Mouse (Mus musculus) heart, adult 2 months (tissue): ENCODE results near the gene Syt2. TPM values are rescaled to one million over a fixed set of nuclear protein-coding genes. Genes with fewer than 3 reads are reported as not detected.

Experiments
- DNase-seq, 2 experiments: peaks; one replicate each; pipeline ENCODE4 v3.0.0; 2021
- H3K27ac ChIP-seq: fragments of 200-600 bp; 2 replicates; pipeline ENCODE4 v1.8.1; 2022
- H3K27me3 ChIP-seq: fragments of 200-500 bp; 2 replicates; pipeline ENCODE4 v1.6.1; 2012; ENCODE audit warnings: mild to moderate bottlenecking, low read length, inconsistent platforms, mixed read lengths; ENCODE audit not compliant: control insufficient read depth, insufficient read depth
- H3K36me3 ChIP-seq: fragments of 200-500 bp; 2 replicates; pipeline ENCODE4 v1.6.1; 2012; ENCODE audit warnings: low read length, inconsistent platforms; ENCODE audit not compliant: control insufficient read depth, insufficient read depth
- H3K4me1 ChIP-seq: fragments of 200-500 bp; 2 replicates; pipeline ENCODE4 v1.6.1; 2011; ENCODE audit warnings: low read length; ENCODE audit not compliant: control insufficient read depth, insufficient read depth
- H3K4me3 ChIP-seq: fragments of 200-600 bp; 2 replicates; pipeline ENCODE4 v1.8.1; 2022
- H3K79me2 ChIP-seq: fragments of 200-500 bp; replicated peaks from 2 replicates; pipeline ENCODE4 v1.6.1; 2012; ENCODE audit warnings: mild to moderate bottlenecking, inconsistent platforms, low read length, moderate library complexity, mixed read lengths; ENCODE audit not compliant: control insufficient read depth, insufficient read depth
- H3K9ac ChIP-seq: fragments of 200-500 bp; 2 replicates; pipeline ENCODE4 v1.6.1; 2012; ENCODE audit warnings: low read depth, mild to moderate bottlenecking, control low read depth, inconsistent platforms, low read length, mixed read lengths
- CTCF ChIP-seq: fragments of 200-600 bp; IDR thresholded peaks from 2 replicates; pipeline ENCODE4 v1.8.1; 2022; ENCODE audit warnings: antibody characterized with exemption, mild to moderate bottlenecking, moderate library complexity
- EP300 ChIP-seq: fragments of 200-500 bp; IDR thresholded peaks from 2 replicates; pipeline ENCODE4 v1.6.1; 2011; ENCODE audit warnings: low read depth, low read length, control low read depth; ENCODE audit not compliant: insufficient read depth
- POLR2A ChIP-seq: fragments of 200-500 bp; IDR thresholded peaks from 2 replicates; pipeline ENCODE4 v1.6.1; 2011; ENCODE audit warnings: mild to moderate bottlenecking, low read depth, low read length, control low read depth; ENCODE audit not compliant: insufficient read depth
- WGBS: fragments of 180-500 bp; shearing (Covaris S2); methylation state at CpG from one replicate; pipeline ENCODE4 v1.1.7; 2018; 5-methylcytosine and 5-hydroxymethylcytosine counted together
- intact Hi-C: fragments of 180-260 bp; cut with DNase I; formaldehyde crosslinking; loops from one replicate; pipeline ENCODE4 v1.15.1; 2025
- polyA plus RNA-seq: library from polyadenylated mRNA; depleted of rRNA; stranded (reverse); fragments of >200 nt; gene quantifications from 2 replicates; pipeline ENCODE4 v1.2.3, GENCODE M21; 2012
- total RNA-seq, 2 experiments: library from RNA; stranded (reverse); gene quantifications; 2 replicates each; pipeline ENCODE4 v1.2.3; 2021

Syt2 gene
- total and polyA plus RNA-seq, 3 experiments, result 0.04 to 0.05 TPM; not detected in 1

DNA sequence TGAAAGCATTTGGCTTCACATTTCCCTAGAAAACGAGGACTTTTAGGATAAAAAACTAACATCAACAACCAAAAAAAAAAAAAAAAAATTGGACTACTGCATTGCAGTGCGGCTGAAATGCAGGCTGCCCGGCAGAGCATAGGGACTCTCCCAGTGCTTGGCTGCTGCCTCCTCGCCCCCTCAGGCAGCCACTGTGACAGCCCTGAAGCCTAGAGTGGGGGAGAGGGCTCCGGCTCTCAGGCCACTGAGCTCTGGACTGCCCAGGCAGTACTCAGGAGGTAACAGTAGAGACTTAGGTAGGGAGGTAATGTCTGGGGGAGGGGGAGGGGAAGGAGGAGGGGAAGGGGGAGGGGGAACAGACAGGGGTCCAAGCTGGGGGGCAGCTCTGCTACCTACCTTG is 54.2 kb downstream of the Syt2 start:
- no peaks in the 10 kb centered on the region for H3K4me1 ChIP-seq
- WGBS, result 64% methylated on average over 5 of the region's 5 CpGs
- intact Hi-C loops, result no loop called here
- no peak overlapping the region for H3K4me3 ChIP-seq
- H3K27ac ChIP-seq, result no peak overlapping the region
- H3K27me3 ChIP-seq, result no peaks in the 10 kb centered on the region
- TF ChIP-seq CTCF, result no peak
- no peak for TF ChIP-seq EP300
- no peak for TF ChIP-seq POLR2A
- H3K79me2 ChIP-seq, result no peaks in the 10 kb centered on the region
- no peak for DNase-seq
- H3K9ac ChIP-seq, result no peak overlapping the region
- H3K36me3 ChIP-seq, result no peaks in the 10 kb centered on the region

GRCm38 (mm10) chr1:134701191-134701590 is 54.7 kb downstream of the Syt2 start:
- WGBS, result 37% methylated on average over 6 of the region's 6 CpGs
- no peaks in the 10 kb centered on the region for H3K4me1 ChIP-seq
- H3K4me3 ChIP-seq, result no peak overlapping the region
- DNase-seq, result no peak
- H3K36me3 ChIP-seq, result no peaks in the 10 kb centered on the region
- no peaks in the 10 kb centered on the region for H3K27me3 ChIP-seq
- H3K27ac ChIP-seq, result no peak overlapping the region
- no peak overlapping the region for H3K9ac ChIP-seq
- TF ChIP-seq CTCF (no peak), EP300 (no peak), POLR2A (no peak)
- intact Hi-C loops, result no loop called here
- no peaks in the 10 kb centered on the region for H3K79me2 ChIP-seq

DNA sequence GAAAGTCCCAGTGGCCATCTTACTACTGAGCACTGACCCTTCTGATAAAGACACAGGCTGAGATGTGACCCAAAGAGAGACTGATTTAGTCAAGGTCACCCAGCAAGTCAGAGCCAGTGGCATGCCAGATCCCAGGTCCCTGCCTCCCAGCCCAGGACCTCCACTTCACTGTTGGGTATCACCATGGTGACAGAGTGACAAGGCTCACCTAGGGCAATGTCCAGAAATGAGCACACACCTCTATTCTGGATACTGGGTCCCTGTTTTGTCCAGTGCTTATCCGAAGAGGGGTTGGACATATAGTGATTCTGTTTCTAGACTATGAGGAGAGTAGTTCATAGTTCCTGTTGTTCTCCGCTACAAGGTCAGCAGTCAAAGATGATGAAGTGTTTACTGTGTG is 56.8 kb downstream of the Syt2 start:
- H3K4me3 ChIP-seq, result no peak overlapping the region

GRCm38 (mm10) chr1:134704396-134705306 is 58.2 kb downstream of the Syt2 start:
- Histone ChIP-seq H3K9ac (no peak overlapping the region), H3K36me3 (no peaks in the 10 kb centered on the region), H3K79me2 (no peaks in the 10 kb centered on the region), H3K4me1 (no peaks in the 10 kb centered on the region), H3K27ac (no peak overlapping the region), H3K27me3 (peaks cover 16% of the 10 kb centered on the region), H3K4me3 (no peak overlapping the region)
- intact Hi-C loops, result no loop called here
- TF ChIP-seq CTCF (peak; percentile 88), POLR2A (no peak)
- peak in 1 of 2 experiments; percentile 51 for DNase-seq
- WGBS, result 39% methylated on average over 22 of the region's 22 CpGs

More for the DNA sequence above, 56.8 kb downstream of the Syt2 start:
- H3K9ac ChIP-seq, result no peak overlapping the region
- H3K4me1 ChIP-seq, result no peaks in the 10 kb centered on the region
- peaks cover 2% of the 10 kb centered on the region; the same call in 1 of the 2 replicates for H3K27me3 ChIP-seq
- H3K36me3 ChIP-seq, result no peaks in the 10 kb centered on the region
- 85% methylated on average over 2 of the region's 2 CpGs for WGBS
- DNase-seq, result no peak
- no peak overlapping the region for H3K27ac ChIP-seq
- H3K79me2 ChIP-seq, result no peaks in the 10 kb centered on the region
- TF ChIP-seq CTCF, result no peak
- TF ChIP-seq EP300, result no peak
- TF ChIP-seq POLR2A, result no peak
- intact Hi-C loops, result no loop called here

DNA sequence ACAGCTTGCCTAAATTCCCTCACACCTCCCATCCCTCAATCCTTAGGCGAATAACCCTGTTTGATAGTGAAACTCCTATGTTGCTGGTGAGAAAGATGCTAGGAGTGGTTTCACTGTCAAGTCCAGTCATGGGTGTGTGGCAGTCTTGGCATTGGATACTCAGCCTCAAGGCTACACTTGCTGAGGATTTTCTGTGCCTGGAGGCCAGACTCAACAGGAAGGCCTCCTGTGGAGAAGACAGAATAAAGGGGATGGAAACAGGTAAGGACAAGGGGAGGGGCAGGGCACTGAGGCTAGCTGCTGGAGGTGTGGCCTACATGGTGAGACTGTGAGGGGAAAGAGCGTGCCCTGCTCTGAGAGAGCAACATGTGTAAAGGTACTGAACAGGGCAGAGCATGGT is 60.1 kb downstream of the Syt2 start:
- no peak for DNase-seq
- Histone ChIP-seq H3K9ac (no peak overlapping the region), H3K4me3 (no peak overlapping the region), H3K4me1 (no peaks in the 10 kb centered on the region), H3K79me2 (no peaks in the 10 kb centered on the region), H3K27ac (no peak overlapping the region), H3K27me3 (peaks cover 18% of the 10 kb centered on the region), H3K36me3 (no peaks in the 10 kb centered on the region)
- 74% methylated on average over 2 of the region's 2 CpGs for WGBS
- TF ChIP-seq POLR2A (no peak), CTCF (no peak), EP300 (no peak)
- intact Hi-C loops, result no loop called here

- peaks cover 18% of the 10 kb centered on the region for H3K27me3 ChIP-seq
- WGBS, result 80% methylated on average over 3 of the region's 3 CpGs
- DNase-seq, result no peak
- intact Hi-C loops, result no loop called here
- no peaks in the 10 kb centered on the region for H3K4me1 ChIP-seq
- H3K79me2 ChIP-seq, result no peaks in the 10 kb centered on the region
- H3K27ac ChIP-seq, result no peak overlapping the region
- no peak overlapping the region for H3K9ac ChIP-seq
- TF ChIP-seq EP300, result no peak
- no peak for TF ChIP-seq POLR2A
- TF ChIP-seq CTCF, result no peak
- no peaks in the 10 kb centered on the region for H3K36me3 ChIP-seq
- H3K4me3 ChIP-seq, result no peak overlapping the region
Observed at GRCm38 (mm10) chr1:134707516-134707915, 61.0 kb downstream of the Syt2 start.
